Mouse (Mus musculus) myocyte (in vitro differentiated cells): ENCODE data around the gene Plscr4.

Experiments used
- CEBPB ChIP-seq: IDR thresholded peaks from 2 replicates; pipeline ENCODE4 v1.6.1; 2011; ENCODE audit warnings: mild to moderate bottlenecking, moderate library complexity; ENCODE audit not compliant: poor library complexity, insufficient read depth, severe bottlenecking
- MAX ChIP-seq: IDR thresholded peaks from one replicate; pipeline ENCODE4 v1.6.1; 2011; ENCODE audit warnings: low read depth, mild to moderate bottlenecking, control low read depth
- MYOG ChIP-seq, 3 experiments: IDR thresholded peaks; one replicate each; pipeline ENCODE4 v1.6.1; 2011; ENCODE audit warnings: control low read depth in 2 of 3, low read depth in 2 of 3, mild to moderate bottlenecking in 2 of 3; ENCODE audit not compliant: insufficient read length in 2 of 3, control insufficient read depth in 1 of 3, insufficient read depth in 1 of 3
- POLR2A ChIP-seq: IDR thresholded peaks from one replicate; pipeline ENCODE4 v1.6.1; 2011; ENCODE audit warnings: low read depth, mild to moderate bottlenecking, control low read depth, moderate library complexity; ENCODE audit not compliant: insufficient read length
- POLR2AphosphoS2 ChIP-seq: IDR thresholded peaks from one replicate; pipeline ENCODE4 v1.6.1; 2011; ENCODE audit warnings: low read depth, control low read depth; ENCODE audit not compliant: insufficient read length
- REST ChIP-seq: IDR thresholded peaks from one replicate; pipeline ENCODE4 v1.6.1; 2011; ENCODE audit warnings: mild to moderate bottlenecking, control low read depth, moderate library complexity; ENCODE audit not compliant: insufficient read depth, insufficient read length
- TCF12 ChIP-seq: IDR thresholded peaks from one replicate; pipeline ENCODE4 v1.6.1; 2011; ENCODE audit warnings: mild to moderate bottlenecking, control low read depth; ENCODE audit not compliant: poor library complexity, insufficient read depth, severe bottlenecking
- TCF3 ChIP-seq: IDR thresholded peaks from one replicate; pipeline ENCODE4 v1.6.1; 2011; ENCODE audit warnings: low read depth, control low read depth; ENCODE audit not compliant: insufficient read length

- no peak for TF ChIP-seq POLR2A
- TF ChIP-seq MYOG (IDR thresholded peaks at IDR 0.05; ENCODE audit: control insufficient read depth in 1 of 3, insufficient read depth in 1 of 3, insufficient read length in 2 of 3, low read depth in 2 of 3) = peak in 1 of 3 experiments; percentile 53
- TF ChIP-seq CEBPB = no peak
- TF ChIP-seq POLR2AphosphoS2 = peak; percentile 51
- TF ChIP-seq TCF12 = no peak
- no peak for TF ChIP-seq REST
- TF ChIP-seq MAX = no peak
- no peak for TF ChIP-seq TCF3
These were observed 80.6 kb downstream of the Plscr4 start for GRCm38 (mm10) chr9:92537735-92538134.
